Mouse (Mus musculus): ENCODE measurements around the gene Vav2.

Gene Vav2

GRCm38 (mm10) chr2:27408194-27408593 lies 18.6 kb downstream of the Vav2 start:
- no peak for DNase-seq (ENCODE audit: low spot score)

GRCm38 (mm10) chr2:27406928-27407327 lies 19.9 kb downstream of the Vav2 start:
- DNase-seq (ENCODE audit: low spot score) = no peak

- DNase-seq (ENCODE audit: low spot score) = no peak
Measured at GRCm38 (mm10) chr2:27405094-27405884, 21.5 kb downstream of the Vav2 start.

- no peak for DNase-seq (ENCODE audit: low spot score)
Measured at GRCm38 (mm10) chr2:27404375-27405093, 22.3 kb downstream of the Vav2 start.

GRCm38 (mm10) chr2:27401544-27401943 lies 25.3 kb downstream of the Vav2 start:
- no peak for DNase-seq (ENCODE audit: low spot score)

- no peak for DNase-seq (ENCODE audit: low spot score)
Measured at GRCm38 (mm10) chr2:27400083-27400482, 26.8 kb downstream of the Vav2 start.

GRCm38 (mm10) chr2:27396656-27397440 lies 30.0 kb downstream of the Vav2 start:
- no peak for DNase-seq (ENCODE audit: low spot score)

GRCm38 (mm10) chr2:27394158-27394832 lies 32.5 kb downstream of the Vav2 start:
- DNase-seq (ENCODE audit: low spot score) = no peak

- DNase-seq (ENCODE audit: low spot score) = no peak
Measured at GRCm38 (mm10) chr2:27392278-27392677, 34.6 kb downstream of the Vav2 start.

- no peak for DNase-seq (ENCODE audit: low spot score)
Measured at GRCm38 (mm10) chr2:27390775-27391174, 36.1 kb downstream of the Vav2 start.

- no peak for DNase-seq (ENCODE audit: low spot score)
Measured at GRCm38 (mm10) chr2:27390325-27390724, 36.5 kb downstream of the Vav2 start.

- DNase-seq (ENCODE audit: low spot score) = no peak
Measured at GRCm38 (mm10) chr2:27389272-27390162, 37.3 kb downstream of the Vav2 start.

- no peak for DNase-seq (ENCODE audit: low spot score)
Measured at GRCm38 (mm10) chr2:27387209-27387608, 39.6 kb downstream of the Vav2 start.

GRCm38 (mm10) chr2:27381698-27382097 lies 45.1 kb downstream of the Vav2 start:
- no peak for DNase-seq (ENCODE audit: low spot score)

GRCm38 (mm10) chr2:27381254-27381653 lies 45.6 kb downstream of the Vav2 start:
- DNase-seq (ENCODE audit: low spot score) = no peak

- DNase-seq (ENCODE audit: low spot score) = no peak
Measured at GRCm38 (mm10) chr2:27377876-27378275, 49.0 kb downstream of the Vav2 start.

- DNase-seq (ENCODE audit: low spot score) = no peak
Measured at GRCm38 (mm10) chr2:27377164-27377563, 49.7 kb downstream of the Vav2 start.

- DNase-seq (ENCODE audit: low spot score) = no peak
Measured at GRCm38 (mm10) chr2:27375141-27375540, 51.7 kb downstream of the Vav2 start.

GRCm38 (mm10) chr2:27373349-27373748 lies 53.5 kb downstream of the Vav2 start:
- DNase-seq (ENCODE audit: low spot score) = no peak

GRCm38 (mm10) chr2:27371450-27371849 lies 55.4 kb downstream of the Vav2 start:
- DNase-seq (ENCODE audit: low spot score) = no peak

GRCm38 (mm10) chr2:27368980-27369379 lies 57.9 kb downstream of the Vav2 start:
- no peak for DNase-seq (ENCODE audit: low spot score)

All from left cerebral cortex, adult 11 months (tissue).